Mouse (Mus musculus) intestine, postnatal 0 days (tissue): Measurements from ENCODE around the gene Crabp2. TPM values are rescaled to one million over a fixed set of nuclear protein-coding genes. Genes with fewer than 3 reads are reported as not detected.
A peak's percentile ranks its signal among the peaks of the same experiment; 100 is the strongest.

Experiments used
- ATAC-seq: fragments of 200-750 bp; cut with Nextera tagmentation; 2 replicates; pipeline ENCODE4 v1.8.0; 2017; ENCODE audit warnings: mild to moderate bottlenecking, moderate TSS enrichment, moderate library complexity
- H3K27ac ChIP-seq: fragments of 300-500 bp; sonication (generic); 2 replicates; pipeline ENCODE4 v1.5.1; 2014; ENCODE audit warnings: mild to moderate bottlenecking, low read depth, low read length, moderate library complexity
- H3K27me3 ChIP-seq: fragments of 300-500 bp; sonication (generic); replicated peaks from 2 replicates; pipeline ENCODE4 v1.6.1; 2014; ENCODE audit warnings: low read length, mixed read lengths; ENCODE audit not compliant: control insufficient read depth, insufficient read depth
- H3K36me3 ChIP-seq: fragments of 300-500 bp; sonication (generic); 2 replicates; pipeline ENCODE4 v1.6.1; 2014; ENCODE audit warnings: mild to moderate bottlenecking, moderate library complexity; ENCODE audit not compliant: control insufficient read depth, insufficient read depth
- H3K4me1 ChIP-seq: fragments of 300-500 bp; sonication (generic); replicated peaks from 2 replicates; pipeline ENCODE4 v1.6.1; 2014; ENCODE audit warnings: antibody characterized with exemption, low read length, mixed read lengths; ENCODE audit not compliant: control insufficient read depth, insufficient read depth
- H3K4me2 ChIP-seq: fragments of 300-500 bp; sonication (generic); replicated peaks from 2 replicates; pipeline ENCODE4 v1.6.1; 2014; ENCODE audit warnings: low read depth, mild to moderate bottlenecking, moderate library complexity
- H3K4me3 ChIP-seq: fragments of 300-500 bp; sonication (generic); 2 replicates; pipeline ENCODE4 v1.5.1; 2014; ENCODE audit warnings: low read depth, low read length
- H3K9ac ChIP-seq: fragments of 300-500 bp; sonication (generic); 2 replicates; pipeline ENCODE4 v1.6.1; 2014; ENCODE audit warnings: mild to moderate bottlenecking, low read depth, low read length
- H3K9me3 ChIP-seq: fragments of 300-500 bp; sonication (generic); 2 replicates; pipeline ENCODE4 v1.6.1; 2016; ENCODE audit warnings: mixed run types; ENCODE audit not compliant: control insufficient read depth
- CTCF ChIP-seq: sonication (generic); IDR thresholded peaks from 2 replicates; pipeline ENCODE4 v1.5.1; 2016; ENCODE audit warnings: low read depth, mild to moderate bottlenecking, control low read depth, antibody characterized with exemption, moderate library complexity
- WGBS: fragments of 180-500 bp; shearing (Covaris S2); extraction: QIAGEN DNeasy Blood & Tissue Kit; methylation state at CpG from one replicate; pipeline ENCODE4 v1.1.7; 2014; 5-methylcytosine and 5-hydroxymethylcytosine counted together
- polyA plus RNA-seq: library from polyadenylated mRNA; unstranded; fragments of >200 nt; fragmentation: Nextera tagmentation; extraction: Ambion mirVana; gene quantifications from 2 replicates; pipeline ENCODE4 v1.2.1, GENCODE M21; 2015

Crabp2 gene
- polyA plus RNA-seq, 1 experiment from 2014 or later, result 1.9 TPM

DNA sequence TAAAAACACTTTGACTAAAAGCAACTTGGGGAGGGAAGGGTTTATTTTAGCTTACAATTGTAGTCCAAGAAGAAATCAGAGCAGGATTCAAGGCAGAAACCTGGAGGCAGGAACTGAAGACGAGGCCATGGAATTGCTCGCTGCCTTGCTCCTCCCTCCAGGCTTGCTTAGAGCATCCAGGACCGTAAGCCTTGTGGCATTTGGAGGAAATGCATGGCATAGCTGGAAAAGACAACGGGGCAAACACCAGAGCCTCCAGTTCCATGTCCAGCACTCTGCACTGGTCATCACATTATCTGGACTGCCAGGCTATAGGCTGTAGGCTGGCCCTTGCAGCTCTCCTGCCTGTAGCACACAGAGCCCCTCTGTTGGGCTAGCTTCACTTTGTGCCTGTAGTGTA is 14.0 kb upstream of the Crabp2 start:
- Histone ChIP-seq H3K4me3 (no peak overlapping the region), H3K27ac (peak overlapping the region; percentile 35; the same call in 1 of the 2 replicates), H3K36me3 (peaks cover 36% of the 10 kb centered on the region), H3K4me2 (no peak overlapping the region), H3K9ac (no peak overlapping the region), H3K4me1 (no peaks in the 10 kb centered on the region; the same call in 1 of the 2 replicates), H3K27me3 (no peaks in the 10 kb centered on the region), H3K9me3 (no peaks in the 10 kb centered on the region)
- 71% methylated on average over 4 of the region's 4 CpGs for WGBS
- ATAC-seq, result no peak
- 0 out of 2 replicates have a peak, but pooled peaks have one; percentile 20 for TF ChIP-seq CTCF

DNA sequence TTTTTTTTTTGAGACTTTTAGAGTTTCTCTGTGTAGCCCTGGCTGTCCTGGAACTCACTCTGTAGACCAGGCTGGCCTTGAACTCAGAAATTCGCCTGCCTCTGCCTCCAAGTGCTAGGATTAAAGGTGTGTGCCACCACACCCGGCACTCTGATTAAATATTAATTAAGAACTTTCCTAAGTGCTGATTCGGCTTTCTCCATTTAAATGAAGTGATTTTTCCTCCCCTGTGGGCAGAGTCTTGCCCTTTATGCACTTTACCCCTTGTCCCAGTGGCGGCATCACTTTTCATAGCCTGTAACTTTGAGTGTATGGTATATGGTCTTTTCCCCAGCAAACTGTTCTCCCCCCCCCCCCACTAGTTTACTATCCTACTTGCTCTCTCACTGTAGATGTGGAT is 13.3 kb upstream of the Crabp2 start:
- Histone ChIP-seq H3K9ac (no peak overlapping the region), H3K4me2 (no peak overlapping the region), H3K36me3 (peaks cover 43% of the 10 kb centered on the region), H3K27me3 (no peaks in the 10 kb centered on the region), H3K27ac (no peak overlapping the region), H3K9me3 (no peaks in the 10 kb centered on the region), H3K4me3 (no peak overlapping the region), H3K4me1 (no peaks in the 10 kb centered on the region; the same call in 1 of the 2 replicates)
- ATAC-seq, result no peak
- no peak for TF ChIP-seq CTCF
- WGBS, result 49% methylated on average over 4 of the region's 4 CpGs

DNA sequence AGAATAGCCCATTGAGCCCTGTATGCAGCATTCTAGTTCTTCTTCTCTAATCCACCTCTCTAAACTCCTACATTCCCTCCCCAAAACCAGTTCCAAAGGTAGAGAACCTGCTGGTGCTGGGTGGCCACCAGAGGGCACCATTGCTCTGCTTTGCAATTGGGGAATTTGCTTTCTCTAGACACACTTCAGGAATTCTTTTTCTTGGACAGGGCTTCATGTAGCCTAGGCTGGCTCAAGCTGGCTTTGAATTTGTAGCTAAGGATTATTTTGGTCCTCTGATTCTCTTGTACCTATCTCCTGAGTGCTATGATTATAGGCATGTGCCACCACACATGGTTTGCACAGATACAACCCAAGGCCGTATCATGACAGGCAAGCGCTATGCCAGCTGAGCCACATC is 12.7 kb upstream of the Crabp2 start:
- no peaks in the 10 kb centered on the region for H3K27me3 ChIP-seq
- no peaks in the 10 kb centered on the region for H3K9me3 ChIP-seq
- H3K4me2 ChIP-seq, result no peak overlapping the region
- H3K4me1 ChIP-seq, result no peaks in the 10 kb centered on the region; the same call in 1 of the 2 replicates
- TF ChIP-seq CTCF, result peak; percentile 96
- H3K27ac ChIP-seq, result no peak overlapping the region
- H3K36me3 ChIP-seq, result peaks cover 48% of the 10 kb centered on the region
- H3K9ac ChIP-seq, result no peak overlapping the region
- ATAC-seq, result peak; percentile 37; the same call in 1 of the 2 replicates
- no peak overlapping the region for H3K4me3 ChIP-seq
- 95% methylated on average over 2 of the region's 2 CpGs for WGBS

GRCm38 (mm10) chr3:87940611-87941010 is 7.9 kb upstream of the Crabp2 start:
- no peaks in the 10 kb centered on the region for H3K4me1 ChIP-seq
- 68% methylated on average over 5 of the region's 5 CpGs for WGBS
- no peaks in the 10 kb centered on the region for H3K27me3 ChIP-seq
- no peak overlapping the region for H3K4me3 ChIP-seq
- no peak overlapping the region for H3K9ac ChIP-seq
- TF ChIP-seq CTCF, result no peak
- no peaks in the 10 kb centered on the region for H3K9me3 ChIP-seq
- H3K36me3 ChIP-seq, result peaks cover 51% of the 10 kb centered on the region
- ATAC-seq, result no peak
- H3K27ac ChIP-seq, result no peak overlapping the region
- no peak overlapping the region for H3K4me2 ChIP-seq

GRCm38 (mm10) chr3:87942471-87942870 is 6.0 kb upstream of the Crabp2 start:
- Histone ChIP-seq H3K27me3 (peaks cover 4% of the 10 kb centered on the region), H3K27ac (no peak overlapping the region), H3K4me1 (no peaks in the 10 kb centered on the region), H3K4me3 (no peak overlapping the region), H3K9me3 (no peaks in the 10 kb centered on the region), H3K4me2 (no peak overlapping the region), H3K36me3 (peaks cover 46% of the 10 kb centered on the region), H3K9ac (no peak overlapping the region)
- TF ChIP-seq CTCF, result no peak
- ATAC-seq, result no peak
- WGBS, result 86% methylated on average over 2 of the region's 2 CpGs

GRCm38 (mm10) chr3:87943586-87943985 is 4.9 kb upstream of the Crabp2 start:
- no peak for TF ChIP-seq CTCF
- Histone ChIP-seq H3K27me3 (peaks cover 14% of the 10 kb centered on the region), H3K4me2 (no peak overlapping the region), H3K9ac (no peak overlapping the region), H3K4me1 (no peaks in the 10 kb centered on the region), H3K4me3 (no peak overlapping the region), H3K27ac (no peak overlapping the region), H3K36me3 (peaks cover 39% of the 10 kb centered on the region), H3K9me3 (no peaks in the 10 kb centered on the region)
- ATAC-seq, result no peak
- WGBS, result 69% methylated on average over 7 of the region's 7 CpGs
